In the genomic region with DNA sequence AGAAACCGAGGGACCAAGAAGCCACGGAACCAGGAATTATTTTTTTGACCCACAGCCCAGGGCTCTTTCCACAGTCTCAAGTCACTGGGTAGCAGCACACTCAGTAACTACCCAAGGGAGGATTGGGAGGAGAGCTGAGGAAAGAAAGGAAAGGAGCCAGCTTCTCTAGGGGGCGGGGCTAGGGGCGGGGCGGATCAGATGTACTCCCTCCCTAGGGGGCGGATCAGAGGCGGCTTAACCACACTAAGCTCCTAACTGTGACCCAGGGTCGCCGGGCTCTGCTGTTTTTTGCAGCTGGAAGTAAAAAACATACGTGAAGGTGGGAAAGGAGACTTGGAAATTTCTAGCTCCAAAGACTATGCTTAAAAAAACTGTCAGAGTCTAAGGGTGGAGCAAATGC, we compare ENCODE assay signal across 10 mouse cellular contexts. TPM values are rescaled to one million over a fixed set of nuclear protein-coding genes. Genes with fewer than 3 reads are reported as not detected.
DNase-seq lines count a peak whose midpoint lies in the region; ATAC-seq and TF ChIP-seq lines count a peak whose summit lies in the region.
"Had no signal": no experiment of that assay in that cellular context is flagged by ENCODE, and none has a peak within 500 bp of the region (broad histone marks: within the 10 kb centered on the region; RNA-seq: fewer than 3 reads in every experiment).

No protein-coding gene starts in this region.

- H3K4me2 ChIP-seq in forebrain, embryonic 12.5 days, result no peak overlapping the region
- no peak overlapping the region for H3K4me2 ChIP-seq in forebrain, embryonic 13.5 days
- H3K4me2 ChIP-seq: lung, embryonic 15.5 days had no signal

- no peak for TF ChIP-seq POLR2A in liver, adult 2 months (IDR thresholded peaks at IDR 0.05; ENCODE audit: extremely low read depth, insufficient read depth, low read length)
- TF ChIP-seq POLR2A in cerebellum, adult 2 months (IDR thresholded peaks at IDR 0.05; ENCODE audit: borderline replicate concordance, insufficient read depth, low read length), result no peak

- no peak overlapping the region for H3K4me3 ChIP-seq in forebrain, embryonic 12.5 days (replicated peaks)
- no peak overlapping the region for H3K4me3 ChIP-seq in forebrain, embryonic 13.5 days
- H3K4me3 ChIP-seq in liver, adult 2 months (ENCODE audit: insufficient read depth, low read depth, low read length), result no peak overlapping the region
- H3K4me3 ChIP-seq in cerebellum, adult 2 months (replicated peaks; ENCODE audit: insufficient read depth, low read depth, low read length), result no peak overlapping the region
- H3K4me3 ChIP-seq: erythroblast, embryonic 14.5 days; lung, embryonic 15.5 days had no signal

- peaks cover 65% of the 10 kb centered on the region for H3K4me1 ChIP-seq in forebrain, embryonic 12.5 days
- H3K4me1 ChIP-seq in forebrain, embryonic 13.5 days, result peaks cover 65% of the 10 kb centered on the region
- no peaks in the 10 kb centered on the region for H3K4me1 ChIP-seq in liver, adult 2 months (ENCODE audit: control insufficient read depth, insufficient read depth, low read length)
- peaks cover 16% of the 10 kb centered on the region for H3K4me1 ChIP-seq in cerebellum, adult 2 months (ENCODE audit: control insufficient read depth, insufficient read depth, low read length)

- no peaks in the 10 kb centered on the region for H3K79me2 ChIP-seq in liver, adult 2 months (ENCODE audit: control insufficient read depth, insufficient read depth, low read length)

- DNase-seq in 3T3-L1 (ENCODE audit: low read depth, low spot score), result peak; percentile 23
- DNase-seq in embryo, embryonic 11 days, result peak; percentile 88
- peak; percentile 28 for DNase-seq in liver, adult 2 months (ENCODE audit: extremely low read depth, low read depth, low spot score)
- DNase-seq in cerebellum, adult 2 months, result no peak
- DNase-seq in right cerebral cortex, postnatal 10 days (ENCODE audit: low spot score in 2 of 2), result no peak

- H3K9me3 ChIP-seq in forebrain, embryonic 12.5 days, result no peaks in the 10 kb centered on the region
- no peaks in the 10 kb centered on the region for H3K9me3 ChIP-seq in forebrain, embryonic 13.5 days (replicated peaks)
- H3K9me3 ChIP-seq: lung, embryonic 15.5 days had no signal

- ATAC-seq in forebrain, embryonic 12.5 days (ENCODE audit: low FRiP score), result 0 out of 2 replicates have a peak, but pooled peaks have one; percentile 50
- ATAC-seq in forebrain, embryonic 13.5 days, result no peak
- no peak for ATAC-seq in frontal cortex, adult (ENCODE audit: low TSS enrichment)

- no peak for TF ChIP-seq CTCF in liver, adult 2 months (IDR thresholded peaks at IDR 0.05; ENCODE audit: low read depth, low read length)
- no peak for TF ChIP-seq CTCF in cerebellum, adult 2 months (IDR thresholded peaks at IDR 0.05; ENCODE audit: borderline replicate concordance, insufficient read depth, low read depth, low read length)

- WGBS in forebrain, embryonic 12.5 days, result 2% methylated on average over 10 of the region's 10 CpGs
- 2% methylated on average over 10 of the region's 10 CpGs for WGBS in forebrain, embryonic 13.5 days
- WGBS in liver, adult 2 months, result 12% methylated on average over 10 of the region's 10 CpGs
- WGBS in cerebellum, adult 2 months, result 28% methylated on average over 10 of the region's 10 CpGs

- H3K36me3 ChIP-seq in forebrain, embryonic 12.5 days (replicated peaks), result peaks cover 19% of the 10 kb centered on the region
- peaks cover 52% of the 10 kb centered on the region for H3K36me3 ChIP-seq in forebrain, embryonic 13.5 days (ENCODE audit: poor library complexity, severe bottlenecking)
- H3K36me3 ChIP-seq in liver, adult 2 months (ENCODE audit: control insufficient read depth, insufficient read depth, low read length), result no peaks in the 10 kb centered on the region

- no peaks in the 10 kb centered on the region for H3K27me3 ChIP-seq in forebrain, embryonic 12.5 days
- H3K27me3 ChIP-seq in forebrain, embryonic 13.5 days, result no peaks in the 10 kb centered on the region
- H3K27me3 ChIP-seq in liver, adult 2 months (ENCODE audit: control insufficient read depth, insufficient read depth, low read length), result no peaks in the 10 kb centered on the region
- no peaks in the 10 kb centered on the region for H3K27me3 ChIP-seq in cerebellum, adult 2 months (ENCODE audit: control insufficient read depth, insufficient read depth, low read length)
- H3K27me3 ChIP-seq: lung, embryonic 15.5 days had no signal

- no peak overlapping the region for H3K9ac ChIP-seq in forebrain, embryonic 12.5 days
- H3K9ac ChIP-seq in forebrain, embryonic 13.5 days, result no peak overlapping the region
- H3K9ac ChIP-seq in liver, adult 2 months (ENCODE audit: low read depth, low read length), result no peak overlapping the region
- H3K9ac ChIP-seq: lung, embryonic 15.5 days had no signal

- no peak overlapping the region for H3K27ac ChIP-seq in forebrain, embryonic 12.5 days
- H3K27ac ChIP-seq in forebrain, embryonic 13.5 days, result no peak overlapping the region
- no peak overlapping the region for H3K27ac ChIP-seq in liver, adult 2 months (replicated peaks; ENCODE audit: insufficient read depth, low read depth, low read length)
- no peak overlapping the region for H3K27ac ChIP-seq in cerebellum, adult 2 months (ENCODE audit: insufficient read depth, low read length)
- H3K27ac ChIP-seq: lung, embryonic 15.5 days had no signal

RNA-seq across cellular contexts. Expression of a gene that starts 39.5 kb away (rescaled TPM):
- 103 and 109 TPM in 2 replicates for polyA plus RNA-seq in forebrain, embryonic 12.5 days (2016; fragmentation: Nextera tagmentation; extraction: Ambion mirVana)
- 102 and 104 TPM in 2 replicates for polyA plus RNA-seq in forebrain, embryonic 13.5 days (2015; fragmentation: Nextera tagmentation; extraction: Ambion mirVana)
- total RNA-seq in liver, adult 2 months (2014; rRNA removed), result 7.9 and 12.4 TPM in 2 replicates
- 6.0 and 7.5 TPM in 2 replicates for polyA plus RNA-seq in liver, adult 2 months (2012; rRNA removed)
- 27.2 and 33.7 TPM in 2 replicates for polyA plus RNA-seq in cerebellum, adult 2 months (2012; rRNA removed)

RNA-seq across cellular contexts. Expression of a gene that starts 47.3 kb away (rescaled TPM):
- 48.4 and 58.6 TPM in 2 replicates for polyA plus RNA-seq in forebrain, embryonic 12.5 days (2016; fragmentation: Nextera tagmentation; extraction: Ambion mirVana)
- polyA plus RNA-seq in forebrain, embryonic 13.5 days (2015; fragmentation: Nextera tagmentation; extraction: Ambion mirVana), result 23.4 and 29.9 TPM in 2 replicates
- total RNA-seq in liver, adult 2 months (2014; rRNA removed), result 1.0 and 2.2 TPM in 2 replicates
- polyA plus RNA-seq in liver, adult 2 months (2012; rRNA removed), result 1.3 and 1.6 TPM in 2 replicates
- polyA plus RNA-seq in cerebellum, adult 2 months (2012; rRNA removed), result 24.3 and 29.8 TPM in 2 replicates

Comparison
In these comparisons a context has a peak if more than half of its experiments do, and no peak if none do; other contexts are left out.
1. DNase-seq: peak in 3T3-L1 (single experiment), embryo, embryonic 11 days (single experiment) and liver, adult 2 months (single experiment); none in cerebellum, adult 2 months (0 of 2) and right cerebral cortex, postnatal 10 days (0 of 2).